Mouse (Mus musculus) stomach, postnatal 0 days (tissue): ENCODE data around the gene Rps6ka5.

Experiments
- CTCF ChIP-seq: IDR thresholded peaks from 2 replicates; pipeline ENCODE4 v1.5.1; 2016; ENCODE audit warnings: antibody characterized with exemption, low read depth, mild to moderate bottlenecking, moderate library complexity
- EP300 ChIP-seq: optimal IDR thresholded peaks from 2 replicates; pipeline ENCODE3; 2016; ENCODE audit warnings: antibody characterized with exemption

- TF ChIP-seq EP300 (no peak), CTCF (no peak)
Measured at GRCm38 (mm10) chr12:100605596-100605995, 121.2 kb downstream of the Rps6ka5 start.
